ENCODE assay signal across 8 mouse cellular contexts in genomic region chr2:57237026-57237425, GRCm38 (mm10). TPM values are rescaled to one million over a fixed set of nuclear protein-coding genes. Genes with fewer than 3 reads are reported as not detected.
DNase-seq lines count a peak whose midpoint lies in the region; ATAC-seq and TF ChIP-seq lines count a peak whose summit lies in the region.

No protein-coding gene starts in this region.

- no peaks in the 10 kb centered on the region for H3K27me3 ChIP-seq in liver, adult 2 months (ENCODE audit: control insufficient read depth, insufficient read depth, low read length)
- H3K27me3 ChIP-seq in embryonic facial prominence, embryonic 15.5 days, result no peaks in the 10 kb centered on the region
- H3K27me3 ChIP-seq in intestine, postnatal 0 days (replicated peaks; ENCODE audit: control insufficient read depth, insufficient read depth, low read length), result no peaks in the 10 kb centered on the region
- peaks cover 17% of the 10 kb centered on the region for H3K27me3 ChIP-seq in neural tube, embryonic 13.5 days

- peaks cover 15% of the 10 kb centered on the region for H3K4me1 ChIP-seq in liver, adult 2 months (ENCODE audit: control insufficient read depth, insufficient read depth, low read length)
- peaks cover 16% of the 10 kb centered on the region; the same call in 1 of the 2 replicates for H3K4me1 ChIP-seq in embryonic facial prominence, embryonic 15.5 days
- 0 out of 2 replicates have a peak, but pooled peaks cover 7% of the 10 kb centered on the region for H3K4me1 ChIP-seq in intestine, postnatal 0 days (replicated peaks; ENCODE audit: control insufficient read depth, insufficient read depth, low read length)
- H3K4me1 ChIP-seq in neural tube, embryonic 13.5 days (replicated peaks), result peaks cover 15% of the 10 kb centered on the region

- H3K36me3 ChIP-seq in liver, adult 2 months (ENCODE audit: control insufficient read depth, insufficient read depth, low read length), result no peaks in the 10 kb centered on the region
- H3K36me3 ChIP-seq in embryonic facial prominence, embryonic 15.5 days, result no peaks in the 10 kb centered on the region
- H3K36me3 ChIP-seq in intestine, postnatal 0 days (ENCODE audit: control insufficient read depth, insufficient read depth), result no peaks in the 10 kb centered on the region
- no peaks in the 10 kb centered on the region for H3K36me3 ChIP-seq in neural tube, embryonic 13.5 days

- no peak overlapping the region for H3K4me3 ChIP-seq in liver, adult 2 months (ENCODE audit: insufficient read depth, low read depth, low read length)
- H3K4me3 ChIP-seq in embryonic facial prominence, embryonic 15.5 days (replicated peaks), result peak overlapping the region; percentile 77
- 0 out of 2 replicates have a peak overlapping the region, but pooled peaks have one; percentile 74 for H3K4me3 ChIP-seq in intestine, postnatal 0 days (ENCODE audit: low read depth, low read length)
- H3K4me3 ChIP-seq in neural tube, embryonic 13.5 days, result peak overlapping the region; percentile 76

- peak; percentile 53 for DNase-seq in liver, adult 2 months (ENCODE audit: extremely low read depth, low read depth, low spot score)
- no peak for DNase-seq in liver
- no peak for DNase-seq in adrenal gland, postnatal 36 days
- no peak for DNase-seq in kidney, postnatal 14 days

- H3K9ac ChIP-seq in liver, adult 2 months (ENCODE audit: low read depth, low read length), result no peak overlapping the region; the same call in 1 of the 2 replicates
- no peak overlapping the region for H3K9ac ChIP-seq in embryonic facial prominence, embryonic 15.5 days
- no peak overlapping the region for H3K9ac ChIP-seq in intestine, postnatal 0 days (ENCODE audit: low read depth, low read length)
- peak overlapping the region; percentile 86; the same call in 1 of the 2 replicates for H3K9ac ChIP-seq in neural tube, embryonic 13.5 days

- 14% methylated on average over 6 of the region's 6 CpGs for WGBS in liver, adult 2 months
- 32% methylated on average over 6 of the region's 6 CpGs for WGBS in embryonic facial prominence, embryonic 15.5 days
- 51% methylated on average over 6 of the region's 6 CpGs for WGBS in intestine, postnatal 0 days
- WGBS in neural tube, embryonic 13.5 days, result 37% methylated on average over 6 of the region's 6 CpGs

- H3K9me3 ChIP-seq in embryonic facial prominence, embryonic 15.5 days (replicated peaks), result no peaks in the 10 kb centered on the region
- no peaks in the 10 kb centered on the region for H3K9me3 ChIP-seq in intestine, postnatal 0 days (ENCODE audit: control insufficient read depth)
- no peaks in the 10 kb centered on the region for H3K9me3 ChIP-seq in neural tube, embryonic 13.5 days

- no peak for TF ChIP-seq POLR2A in liver, adult 2 months (IDR thresholded peaks at IDR 0.05; ENCODE audit: extremely low read depth, insufficient read depth, low read length)

- peak overlapping the region; percentile 91 for H3K4me2 ChIP-seq in embryonic facial prominence, embryonic 15.5 days (replicated peaks)
- H3K4me2 ChIP-seq in intestine, postnatal 0 days (replicated peaks; ENCODE audit: low read depth), result peak overlapping the region; percentile 95
- peak overlapping the region; percentile 97 for H3K4me2 ChIP-seq in neural tube, embryonic 13.5 days

- peak overlapping the region; percentile 45; the same call in 1 of the 2 replicates for H3K27ac ChIP-seq in liver, adult 2 months (replicated peaks; ENCODE audit: insufficient read depth, low read depth, low read length)
- 0 out of 2 replicates have a peak overlapping the region, but pooled peaks have one; percentile 75 for H3K27ac ChIP-seq in embryonic facial prominence, embryonic 15.5 days (replicated peaks)
- H3K27ac ChIP-seq in intestine, postnatal 0 days (ENCODE audit: low read depth, low read length), result no peak overlapping the region
- H3K27ac ChIP-seq in neural tube, embryonic 13.5 days (replicated peaks), result no peak overlapping the region

- ATAC-seq in embryonic facial prominence, embryonic 15.5 days (ENCODE audit: insufficient number of reproducible peaks, low FRiP score, low TSS enrichment, low read depth), result no peak
- no peak for ATAC-seq in intestine, postnatal 0 days
- no peak for ATAC-seq in neural tube, embryonic 13.5 days (ENCODE audit: low read depth)
- no peak for ATAC-seq in cerebellum, adult (ENCODE audit: insufficient number of reproducible peaks, low FRiP score, low TSS enrichment)

- H3K79me2 ChIP-seq in liver, adult 2 months (ENCODE audit: control insufficient read depth, insufficient read depth, low read length), result peaks cover 4% of the 10 kb centered on the region; the same call in 1 of the 2 replicates

- no peak for TF ChIP-seq CTCF in liver, adult 2 months (IDR thresholded peaks at IDR 0.05; ENCODE audit: low read depth, low read length)
- TF ChIP-seq CTCF in intestine, postnatal 0 days (IDR thresholded peaks at IDR 0.05; ENCODE audit: low read depth), result no peak

RNA-seq across cellular contexts. Expression of gene Gpd2, which starts 0.4 kb away (rescaled TPM):
- total RNA-seq in liver, adult 2 months (2014; rRNA removed), result 8.4 and 12.3 TPM in 2 replicates
- polyA plus RNA-seq in liver, adult 2 months (2012; rRNA removed), result 4.4 and 7.1 TPM in 2 replicates
- 14.3 and 16.2 TPM in 2 replicates for polyA plus RNA-seq in embryonic facial prominence, embryonic 15.5 days (2015; fragmentation: Nextera tagmentation; extraction: Ambion mirVana)
- 26.0 and 26.2 TPM in 2 replicates for polyA plus RNA-seq in intestine, postnatal 0 days (2015; fragmentation: Nextera tagmentation; extraction: Ambion mirVana)
- 16.2 and 17.4 TPM in 2 replicates for polyA plus RNA-seq in neural tube, embryonic 13.5 days (2015; fragmentation: Nextera tagmentation; extraction: Ambion mirVana)
- total RNA-seq in adrenal gland, postnatal 36 days (2021), result 100 to 1,000 TPM; 113 to 116 TPM

Comparison
In these comparisons a context has a peak if more than half of its experiments do, and no peak if none do; other contexts are left out.
1. H3K27ac ChIP-seq: peak in liver, adult 2 months (single experiment) and embryonic facial prominence, embryonic 15.5 days (single experiment); none in intestine, postnatal 0 days (single experiment) and neural tube, embryonic 13.5 days (single experiment).
2. Peak in every context shown above with its lines, with median percentiles within 50 percentile points of each other: H3K4me2 ChIP-seq.